Mouse (Mus musculus): ENCODE measurements around the gene Mb21d2.

Gene Mb21d2

GRCm38 (mm10) chr16:28928815-28929685, at the start of gene Mb21d2:
Gene Mb21d2, minus strand, starts transcription at chr16:28929673.
- DNase-seq (ENCODE audit: low read depth), result no peak

GRCm38 (mm10) chr16:28966236-28966635, 36.8 kb upstream of the Mb21d2 start:
- no peak for DNase-seq (ENCODE audit: low read depth)

- DNase-seq (ENCODE audit: low read depth), result peak; percentile 20
These were observed 34.6 kb upstream of the Mb21d2 start for GRCm38 (mm10) chr16:28964048-28964447.

GRCm38 (mm10) chr16:28962987-28963386, 33.5 kb upstream of the Mb21d2 start:
- no peak for DNase-seq (ENCODE audit: low read depth)

GRCm38 (mm10) chr16:28949810-28950209, 20.3 kb upstream of the Mb21d2 start:
- DNase-seq (ENCODE audit: low read depth), result no peak

GRCm38 (mm10) chr16:28943254-28943653, 13.8 kb upstream of the Mb21d2 start:
- DNase-seq (ENCODE audit: low read depth), result no peak

GRCm38 (mm10) chr16:28936181-28936792, 6.8 kb upstream of the Mb21d2 start:
- no peak for DNase-seq (ENCODE audit: low read depth)

- no peak for DNase-seq (ENCODE audit: low read depth)
These were observed 6.2 kb upstream of the Mb21d2 start for GRCm38 (mm10) chr16:28935701-28936100.

- no peak for DNase-seq (ENCODE audit: low read depth)
These were observed 1.7 kb upstream of the Mb21d2 start for GRCm38 (mm10) chr16:28931213-28931612.

- no peak for DNase-seq (ENCODE audit: low read depth)
These were observed 953 bp upstream of the Mb21d2 start for GRCm38 (mm10) chr16:28930426-28930825.

GRCm38 (mm10) chr16:28929686-28930291, 316 bp upstream of the Mb21d2 start:
- DNase-seq (ENCODE audit: low read depth), result no peak

GRCm38 (mm10) chr16:28928466-28928814, 1.0 kb downstream of the Mb21d2 start:
- DNase-seq (ENCODE audit: low read depth), result no peak

GRCm38 (mm10) chr16:28927381-28927780, 2.1 kb downstream of the Mb21d2 start:
- DNase-seq (ENCODE audit: low read depth), result no peak

GRCm38 (mm10) chr16:28919320-28919885, 10.1 kb downstream of the Mb21d2 start:
- no peak for DNase-seq (ENCODE audit: low read depth)

- DNase-seq (ENCODE audit: low read depth), result no peak
These were observed 14.1 kb downstream of the Mb21d2 start for GRCm38 (mm10) chr16:28915362-28915761.

- no peak for DNase-seq (ENCODE audit: low read depth)
These were observed 14.8 kb downstream of the Mb21d2 start for GRCm38 (mm10) chr16:28914709-28915108.

- DNase-seq (ENCODE audit: low read depth), result no peak
These were observed 17.9 kb downstream of the Mb21d2 start for GRCm38 (mm10) chr16:28911414-28912050.

GRCm38 (mm10) chr16:28906370-28907275, 22.9 kb downstream of the Mb21d2 start:
- no peak for DNase-seq (ENCODE audit: low read depth)

- no peak for DNase-seq (ENCODE audit: low read depth)
These were observed 23.7 kb downstream of the Mb21d2 start for GRCm38 (mm10) chr16:28905567-28906289.

All from fibroblast of lung, adult 2 months (primary cell).